Mouse (Mus musculus): ENCODE measurements at regions not wholly inside any gene's neighbourhood (a gene's known extent, or its start where the extent isn't known, plus 50 kb on each side); places are given as distances from the start of the nearest gene placed in this dataset.

DNA sequence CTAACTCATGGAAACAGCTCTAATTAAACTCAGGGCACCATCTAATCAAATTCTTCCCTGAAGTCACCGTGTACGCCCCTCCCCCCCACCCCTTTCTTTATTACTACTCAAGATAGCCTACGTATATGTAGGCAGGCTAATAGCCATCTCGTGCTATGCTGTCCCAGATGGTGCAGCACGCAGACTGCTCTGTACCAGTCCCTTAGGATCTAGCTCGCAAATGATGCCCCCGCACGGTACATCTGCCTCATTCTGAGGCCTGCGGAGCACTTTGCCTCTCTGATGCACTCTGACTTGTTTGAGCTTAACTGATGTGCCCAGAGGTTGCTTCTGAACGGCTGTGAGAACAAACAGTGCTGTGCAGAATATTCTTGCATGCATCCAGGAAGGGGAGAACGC, 78.1 kb upstream of the Stt3b start:
- TF ChIP-seq POLR2A (IDR thresholded peaks at IDR 0.05; ENCODE audit: control insufficient read depth, low read depth, low read length) = no peak
- TF ChIP-seq CTCF (IDR thresholded peaks at IDR 0.05; ENCODE audit: control insufficient read depth, insufficient read depth, insufficient replicate concordance, low read depth, low read length) = no peak
